Mouse (Mus musculus): ENCODE data around the gene Rrp1b.
"Not testable (repeated sequence)": the region's sequence is repeated elsewhere in the genome, so short reads cannot be mapped to it uniquely, and the experiment has no call there.

Rrp1b gene

DNA sequence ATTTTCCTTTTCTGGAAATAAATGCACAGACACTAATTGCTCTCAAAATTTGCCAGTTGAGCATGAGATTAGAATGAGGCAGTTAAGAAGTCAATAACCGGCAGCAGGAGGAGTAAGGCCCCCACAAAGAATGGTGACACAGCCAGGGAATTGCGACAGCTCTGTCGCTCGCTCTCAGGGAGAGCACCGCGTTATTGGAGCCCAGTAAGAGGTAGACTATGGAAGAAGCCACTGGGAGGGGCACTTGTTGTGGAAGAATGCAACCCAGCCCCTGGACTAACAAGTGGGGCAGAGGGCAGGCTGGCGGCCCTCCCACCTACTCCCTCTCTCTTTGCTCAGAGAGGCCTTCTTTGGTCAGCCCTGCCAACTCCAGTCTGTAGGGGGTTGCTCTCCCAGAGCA lies 4.2 kb upstream of the Rrp1b start:
- no peak for DNase-seq (ENCODE audit: low read depth, low spot score)

GRCm38 (mm10) chr17:32034322-32034721 lies 1.6 kb upstream of the Rrp1b start:
- DNase-seq (ENCODE audit: low read depth, low spot score), result no peak

DNA sequence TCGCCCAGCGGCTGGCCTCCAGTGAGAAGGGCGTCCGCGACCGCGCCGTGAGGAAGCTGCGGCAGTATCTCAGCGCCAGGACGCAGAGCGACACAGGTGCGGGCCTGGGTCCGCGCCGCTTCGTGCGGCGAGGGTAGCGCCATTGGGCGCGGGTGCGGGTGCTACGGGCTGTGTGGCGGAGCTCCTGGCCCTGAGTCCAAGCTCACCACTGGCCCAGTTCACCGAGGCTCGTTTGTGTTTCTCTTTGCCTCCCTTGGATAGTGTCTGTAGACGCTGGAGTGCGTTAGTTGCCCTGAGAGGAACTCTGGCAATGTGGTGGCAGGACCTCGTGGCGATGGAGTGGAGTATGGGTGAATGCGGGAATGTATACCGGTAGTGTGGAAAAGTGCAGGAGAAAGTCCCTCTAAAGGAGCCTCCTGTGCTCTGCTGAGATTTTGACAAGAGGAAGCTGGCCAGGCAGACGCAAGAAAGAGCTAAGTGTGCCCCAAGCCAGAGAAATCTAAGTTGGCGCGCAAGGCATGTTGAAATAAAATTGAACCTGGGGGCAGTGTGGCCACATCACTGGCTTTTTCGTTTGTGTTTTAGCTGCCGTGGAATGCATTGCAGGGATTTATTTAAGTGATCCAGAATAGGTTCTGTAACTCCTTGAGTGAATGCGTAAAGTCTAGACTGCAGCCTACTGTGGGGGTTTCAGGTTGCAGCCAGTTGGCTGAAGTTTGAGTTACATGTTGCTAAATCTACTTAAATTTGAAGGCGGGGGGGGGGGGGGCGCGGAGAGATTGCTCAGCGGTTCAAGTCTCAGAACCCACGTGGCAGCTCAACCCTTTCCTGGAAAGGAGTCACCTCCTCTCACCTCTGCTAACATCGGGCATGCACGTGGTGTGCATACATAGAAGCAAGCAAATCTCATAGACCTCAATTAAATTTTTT lies 874 bp downstream of the Rrp1b start:
- DNase-seq (ENCODE audit: low read depth, low spot score), result no peak

DNA sequence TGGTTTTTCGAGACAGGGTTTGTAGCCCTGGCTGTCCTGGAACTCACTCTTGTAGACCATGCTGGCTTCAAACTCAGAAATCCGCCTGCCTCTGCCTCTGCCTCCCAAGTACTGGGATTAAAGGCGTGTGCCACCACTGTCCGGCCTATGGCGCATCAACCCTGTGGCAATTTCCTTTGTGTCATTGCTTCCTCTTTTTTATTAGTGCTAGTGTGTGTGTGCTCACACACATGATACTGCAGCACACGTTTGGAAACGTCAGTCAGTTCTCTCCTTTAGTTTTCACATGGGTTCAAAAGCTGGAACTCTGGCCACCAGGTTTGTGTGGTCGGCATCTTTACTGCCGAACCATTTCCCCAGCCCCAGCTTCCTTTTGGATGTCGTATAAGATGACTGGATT lies 4.4 kb downstream of the Rrp1b start:
- no peak for DNase-seq (ENCODE audit: low read depth, low spot score)

- DNase-seq (ENCODE audit: low read depth, low spot score), result no peak
Observed at GRCm38 (mm10) chr17:32046541-32046940, 10.6 kb downstream of the Rrp1b start.

- DNase-seq (ENCODE audit: low read depth, low spot score), result no peak
Observed at GRCm38 (mm10) chr17:32048351-32048750, 12.5 kb downstream of the Rrp1b start.

DNA sequence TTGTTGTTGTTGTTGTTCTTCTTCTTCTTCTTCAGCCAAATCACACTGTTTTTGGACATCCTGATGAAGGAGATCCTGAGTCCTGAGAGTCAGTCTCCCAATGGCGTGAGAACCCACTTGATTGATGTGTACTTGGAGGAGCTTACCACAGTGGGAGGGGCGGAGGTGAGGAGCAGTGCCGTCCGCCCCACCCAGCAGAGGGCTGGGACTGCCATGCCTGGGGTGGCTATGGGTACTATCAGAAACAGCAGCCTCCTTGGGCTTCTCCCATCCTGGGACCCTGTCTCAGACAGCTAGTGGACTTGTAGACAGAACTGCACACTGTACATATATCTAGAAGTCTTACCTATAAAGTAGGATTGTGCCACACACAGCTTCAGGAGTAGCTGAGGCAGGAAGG lies 14.0 kb downstream of the Rrp1b start:
- no peak for DNase-seq (ENCODE audit: low read depth, low spot score)

GRCm38 (mm10) chr17:32050609-32051008 lies 14.7 kb downstream of the Rrp1b start:
- DNase-seq (ENCODE audit: low read depth, low spot score), result no peak

DNA sequence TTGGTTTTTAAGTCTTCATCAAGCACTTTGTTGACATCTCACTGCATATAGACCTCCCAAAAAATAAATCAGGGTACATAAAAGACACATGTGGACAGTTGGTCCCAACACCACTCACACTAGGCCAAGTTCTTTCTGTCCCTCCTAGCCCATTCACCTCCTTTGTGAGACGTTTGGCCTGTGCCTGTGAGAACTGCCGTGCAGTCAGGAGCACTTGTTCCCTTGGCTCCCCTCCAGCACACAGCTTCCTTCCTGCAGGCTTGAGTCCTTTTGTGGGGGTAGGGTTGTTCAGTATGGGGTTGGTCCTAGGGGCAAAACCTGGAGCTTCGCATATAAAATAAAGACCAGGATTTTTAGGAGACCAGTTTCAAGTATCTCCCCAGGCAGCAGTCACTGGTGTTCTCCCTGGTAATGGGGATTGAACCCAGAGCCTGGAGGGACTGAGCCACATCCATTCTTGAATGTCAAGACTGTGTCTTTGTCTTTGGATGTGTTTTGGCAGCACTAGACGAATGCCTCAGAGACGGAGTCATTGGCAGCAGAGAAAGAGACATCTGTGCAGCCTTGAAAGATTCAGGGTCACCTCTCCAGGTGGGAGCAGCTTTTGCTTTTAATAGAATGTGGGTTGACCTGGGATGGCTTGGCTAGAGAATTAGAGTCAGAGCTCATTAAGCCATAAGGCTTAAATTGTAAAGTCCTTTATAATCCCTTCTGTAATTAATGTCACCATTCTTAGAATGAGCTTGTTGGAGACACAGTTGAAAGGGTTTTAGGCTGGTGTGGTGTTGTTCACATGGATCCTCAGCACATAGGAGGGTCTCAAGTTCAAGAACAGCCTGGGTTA lies 16.6 kb downstream of the Rrp1b start:
- no peak for DNase-seq (ENCODE audit: low read depth, low spot score)

- no peak for DNase-seq (ENCODE audit: low read depth, low spot score)
Observed at GRCm38 (mm10) chr17:32053677-32054076, 17.8 kb downstream of the Rrp1b start.

GRCm38 (mm10) chr17:32057843-32058242 lies 21.9 kb downstream of the Rrp1b start:
- no peak for DNase-seq (ENCODE audit: low read depth, low spot score)

DNA sequence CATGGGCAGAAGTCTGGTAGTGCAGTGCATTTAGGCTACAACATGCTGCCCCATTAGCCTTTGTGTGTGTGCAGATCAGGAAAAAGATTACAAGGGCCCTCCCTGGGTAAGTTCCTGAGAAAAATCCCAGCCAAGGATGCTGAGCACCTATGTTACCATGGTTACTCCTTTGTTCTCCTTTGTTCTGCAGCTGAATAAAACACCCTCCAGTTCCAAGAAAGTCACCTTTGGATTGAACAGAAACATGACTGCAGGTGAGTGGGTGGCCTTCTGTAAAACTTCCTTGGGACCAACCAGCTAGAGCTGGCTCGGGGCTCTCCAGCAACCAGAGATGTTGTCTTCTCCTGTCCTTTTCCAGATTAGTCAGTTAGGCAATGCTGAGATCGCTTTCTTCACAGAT lies 23.2 kb downstream of the Rrp1b start:
- no peak for DNase-seq (ENCODE audit: low read depth, low spot score)

- DNase-seq (ENCODE audit: low read depth, low spot score), result no peak
Observed at GRCm38 (mm10) chr17:32061219-32061618, 25.3 kb downstream of the Rrp1b start.

DNA sequence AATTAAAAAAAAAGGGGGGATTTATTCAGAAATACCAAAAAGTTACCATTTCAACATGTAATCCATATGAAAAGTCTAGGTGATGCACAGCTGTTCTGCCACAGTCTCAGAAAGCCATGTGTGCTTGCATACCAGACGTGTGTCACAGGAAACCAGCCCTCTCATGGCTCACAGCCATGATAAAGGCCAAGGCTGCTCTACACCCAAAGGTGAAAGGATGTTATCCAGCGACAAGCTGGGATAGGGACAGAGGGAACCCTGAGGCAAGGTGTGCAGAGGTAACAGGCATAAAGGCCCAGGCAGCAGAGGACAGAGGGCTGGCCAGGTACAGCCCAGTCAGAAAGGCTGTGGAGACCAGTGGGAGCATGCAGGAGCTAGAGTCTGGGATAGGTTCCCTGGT lies 27.8 kb downstream of the Rrp1b start:
- DNase-seq (ENCODE audit: low read depth, low spot score), result no peak

DNA sequence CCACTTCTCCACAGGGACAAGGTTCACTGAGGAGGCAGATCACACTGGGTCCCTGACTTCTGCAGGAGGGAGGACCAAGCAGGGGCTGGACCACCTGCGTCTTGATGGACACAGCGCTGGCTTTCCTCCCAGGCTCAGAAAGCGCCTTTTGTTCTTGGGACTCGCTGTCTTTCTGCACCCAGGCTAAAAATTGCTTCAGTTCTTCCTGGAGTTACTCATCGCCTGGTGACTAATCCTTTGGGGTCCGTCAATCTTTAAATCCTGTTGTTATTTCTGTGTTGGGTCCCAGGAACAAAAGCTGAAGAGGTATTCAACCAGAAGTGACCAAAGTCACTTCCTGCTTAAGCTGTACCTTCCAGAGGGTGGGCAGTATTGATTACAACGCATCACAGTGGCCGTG lies 28.9 kb downstream of the Rrp1b start:
- DNase-seq (ENCODE audit: low read depth, low spot score), result not testable (repeated sequence)

DNA sequence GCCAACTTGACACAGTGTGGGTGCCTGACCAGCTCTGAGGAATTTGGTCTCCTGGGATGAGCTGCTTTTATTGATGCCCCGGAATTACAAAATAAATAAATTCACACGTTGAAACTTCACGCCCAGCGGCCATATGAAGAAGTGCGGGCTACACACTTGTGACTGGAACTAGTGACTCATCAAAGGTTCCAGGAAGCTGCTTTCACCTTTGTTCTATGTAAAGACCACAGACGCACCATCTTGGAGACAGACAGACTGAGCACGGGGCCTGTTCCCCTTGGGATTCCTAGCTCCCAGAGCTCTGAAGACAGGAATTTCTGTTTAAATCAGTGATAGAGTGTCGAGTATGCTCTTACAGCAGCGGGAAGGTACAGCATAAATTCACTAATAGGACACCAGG lies 31.6 kb downstream of the Rrp1b start:
- peak; percentile 18 for DNase-seq (ENCODE audit: low read depth, low spot score)

GRCm38 (mm10) chr17:32068381-32068780 lies 32.5 kb downstream of the Rrp1b start:
- DNase-seq (ENCODE audit: low read depth, low spot score), result no peak

DNA sequence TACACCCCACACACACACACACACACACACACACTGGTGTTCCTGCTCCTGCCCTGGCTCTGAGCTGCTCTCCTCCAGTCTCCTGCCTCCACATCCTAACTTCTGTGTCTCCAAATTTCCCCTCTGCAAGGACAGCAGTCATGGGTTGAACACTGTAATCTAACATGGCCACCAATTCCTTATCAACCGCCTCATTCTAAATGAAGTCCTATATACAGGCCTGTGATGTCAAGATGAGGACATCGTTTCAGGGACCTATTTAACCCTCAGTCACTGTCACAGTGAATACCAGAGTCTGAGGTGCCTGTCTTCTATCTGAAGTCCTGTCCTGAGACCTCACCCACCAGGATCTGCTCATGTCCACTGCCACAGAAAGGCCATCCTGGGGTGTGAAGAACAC lies 32.9 kb downstream of the Rrp1b start:
- DNase-seq (ENCODE audit: low read depth, low spot score), result no peak

DNA sequence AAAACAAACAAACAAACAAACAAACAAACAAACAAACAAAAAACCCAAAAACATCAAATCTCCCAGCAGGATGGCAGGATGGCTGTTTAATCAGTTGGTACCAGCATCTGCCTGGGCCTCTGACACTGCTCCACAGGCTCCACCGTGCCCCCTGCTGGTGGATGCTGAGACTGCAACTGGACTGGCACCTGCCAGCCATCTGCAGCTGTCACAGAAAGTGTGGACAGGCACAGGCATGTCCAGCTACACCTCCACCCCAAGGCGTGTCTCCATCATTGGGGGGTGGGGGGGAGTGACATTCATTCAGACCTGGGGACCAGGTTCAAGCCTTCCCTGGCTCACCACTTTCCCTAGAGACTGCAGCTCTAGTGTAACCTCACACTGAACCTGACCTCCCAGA lies 37.5 kb downstream of the Rrp1b start:
- DNase-seq (ENCODE audit: low read depth, low spot score), result peak; percentile 79

DNA sequence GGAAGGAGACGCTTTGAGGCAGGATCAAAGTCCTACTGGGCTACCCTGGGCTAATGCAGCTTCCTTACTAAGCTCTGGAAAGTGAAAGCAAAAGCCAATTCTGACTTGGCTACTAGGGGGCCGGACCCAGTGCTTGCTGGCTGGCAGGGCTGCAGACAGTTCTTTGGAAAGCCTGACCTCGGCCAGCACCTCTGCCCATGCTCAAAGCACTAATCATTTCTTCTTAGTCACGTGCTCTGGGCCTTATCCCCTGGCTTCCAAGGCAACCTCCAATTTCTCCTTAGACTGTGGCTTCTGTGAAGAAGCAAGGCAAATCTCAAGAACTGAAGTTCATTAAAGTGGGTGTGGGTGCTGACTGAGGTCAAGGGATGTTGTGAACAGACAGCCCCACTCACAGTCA lies 38.8 kb downstream of the Rrp1b start:
- DNase-seq (ENCODE audit: low read depth, low spot score), result no peak

- peak; percentile 80 for DNase-seq (ENCODE audit: low read depth, low spot score)
Observed at GRCm38 (mm10) chr17:32075164-32075563, 39.3 kb downstream of the Rrp1b start.

DNA sequence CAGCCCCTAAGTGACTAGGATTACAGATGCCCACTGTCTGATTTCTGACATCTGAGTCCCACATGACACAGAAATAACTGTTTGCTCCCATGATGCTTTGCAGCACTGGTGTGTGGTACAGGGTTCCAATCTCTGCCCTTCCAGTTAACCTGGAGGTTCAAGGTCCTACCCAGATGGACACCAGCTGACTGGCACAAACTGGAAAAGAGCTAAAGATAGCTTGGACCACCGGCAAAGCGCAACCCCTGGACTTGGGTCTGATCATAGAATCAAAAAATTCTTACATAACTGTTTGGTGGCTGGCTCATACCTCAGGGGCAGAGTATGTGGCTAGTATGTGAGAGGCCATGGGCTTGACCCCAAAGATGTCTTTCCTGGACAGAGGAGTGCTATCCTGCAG lies 47.5 kb downstream of the Rrp1b start:
- no peak for DNase-seq (ENCODE audit: low read depth, low spot score)

GRCm38 (mm10) chr17:32087069-32087468 lies 51.2 kb downstream of the Rrp1b start:
- DNase-seq (ENCODE audit: low read depth, low spot score), result peak; percentile 64

All from A20 (cell line).